Mouse (Mus musculus) ES-E14 (cell line): ENCODE data around the gene Ddc. TPM values are rescaled to one million over a fixed set of nuclear protein-coding genes. Genes with fewer than 3 reads are reported as not detected.

ENCODE experiments used
- DNase-seq: peaks from one replicate; pipeline ENCODE4 v3.0.0-alpha.2; 2013; ENCODE audit warnings: low read depth, low spot score
- H3K27ac ChIP-seq: 2 replicates; pipeline ENCODE4 v1.5.1; 2012; ENCODE audit warnings: low read depth, mild to moderate bottlenecking, low read length, moderate library complexity, mixed read lengths; ENCODE audit not compliant: poor library complexity, insufficient read depth, severe bottlenecking
- H3K36me3 ChIP-seq: 2 replicates; pipeline ENCODE4 v1.6.1; 2012; ENCODE audit warnings: mild to moderate bottlenecking, low read length, moderate library complexity, mixed read lengths; ENCODE audit not compliant: control insufficient read depth, poor library complexity, insufficient read depth, severe bottlenecking
- H3K4me1 ChIP-seq, 2 experiments: fragments of 150-350 bp in 1 of 2; sonication (generic) in 1 of 2; 2 replicates each; pipeline ENCODE4 v1.6.1; 2012; ENCODE audit warnings: low read length in 2 of 2, mild to moderate bottlenecking in 1 of 2, mixed read lengths in 1 of 2; ENCODE audit not compliant: control insufficient read depth in 2 of 2, insufficient read depth in 2 of 2, poor library complexity in 1 of 2
- H3K4me3 ChIP-seq, 2 experiments: fragments of 150-350 bp in 1 of 2; sonication (generic) in 1 of 2; 2 replicates each; pipeline ENCODE4 v1.5.1; 2012; ENCODE audit warnings: low read length in 2 of 2, low read depth in 1 of 2, mild to moderate bottlenecking in 1 of 2, mixed read lengths in 1 of 2; ENCODE audit not compliant: insufficient read depth in 1 of 2, poor library complexity in 1 of 2, severe bottlenecking in 1 of 2
- H3K9ac ChIP-seq: 2 replicates; pipeline ENCODE4 v1.6.1; 2012; ENCODE audit warnings: low read depth, mild to moderate bottlenecking, low read length, mixed read lengths; ENCODE audit not compliant: poor library complexity, insufficient read depth, severe bottlenecking
- H3K9me3 ChIP-seq: fragments of 150-350 bp; sonication (generic); 2 replicates; pipeline ENCODE4 v1.6.1; 2012; ENCODE audit warnings: low read depth, mild to moderate bottlenecking, low read length; ENCODE audit not compliant: control insufficient read depth, insufficient read depth
- CHD2 ChIP-seq: IDR thresholded peaks from 2 replicates; pipeline ENCODE4 v1.6.1; 2014; ENCODE audit warnings: mild to moderate bottlenecking, low read depth, low read length, inconsistent platforms
- HCFC1 ChIP-seq: IDR thresholded peaks from 2 replicates; pipeline ENCODE4 v1.6.1; 2012; ENCODE audit warnings: low read length, inconsistent platforms, borderline replicate concordance; ENCODE audit not compliant: insufficient read depth
- MAFK ChIP-seq: IDR thresholded peaks from 2 replicates; pipeline ENCODE4 v1.6.1; 2014; ENCODE audit warnings: mild to moderate bottlenecking, low read depth, low read length, inconsistent platforms; ENCODE audit not compliant: insufficient read depth
- ZC3H11A ChIP-seq: IDR thresholded peaks from 2 replicates; pipeline ENCODE4 v1.6.1; 2012; ENCODE audit warnings: low read depth, mild to moderate bottlenecking, inconsistent platforms, low read length, borderline replicate concordance
- ZNF384 ChIP-seq: IDR thresholded peaks from 2 replicates; pipeline ENCODE4 v1.6.1; 2012; ENCODE audit warnings: low read depth, low read length, inconsistent platforms
- in situ Hi-C, 2 experiments: fragments of 600-800 bp; cut with MboI; formaldehyde crosslinking; loops; one replicate each; pipeline ENCODE4 v1.15.1; 2025; ENCODE audit warnings: low sequenced_read_pairs in 2 of 2, inconsistent platforms in 1 of 2; ENCODE audit not compliant: unreplicated experiment in 2 of 2
- total RNA-seq: library from RNA; depleted of rRNA; stranded (reverse); fragments of 300-350 nt; gene quantifications from 2 replicates; pipeline ENCODE4 v1.2.3, GENCODE M21; 2012

Gene Ddc
- total RNA-seq, 1 experiment, result 29.1 TPM

DNA sequence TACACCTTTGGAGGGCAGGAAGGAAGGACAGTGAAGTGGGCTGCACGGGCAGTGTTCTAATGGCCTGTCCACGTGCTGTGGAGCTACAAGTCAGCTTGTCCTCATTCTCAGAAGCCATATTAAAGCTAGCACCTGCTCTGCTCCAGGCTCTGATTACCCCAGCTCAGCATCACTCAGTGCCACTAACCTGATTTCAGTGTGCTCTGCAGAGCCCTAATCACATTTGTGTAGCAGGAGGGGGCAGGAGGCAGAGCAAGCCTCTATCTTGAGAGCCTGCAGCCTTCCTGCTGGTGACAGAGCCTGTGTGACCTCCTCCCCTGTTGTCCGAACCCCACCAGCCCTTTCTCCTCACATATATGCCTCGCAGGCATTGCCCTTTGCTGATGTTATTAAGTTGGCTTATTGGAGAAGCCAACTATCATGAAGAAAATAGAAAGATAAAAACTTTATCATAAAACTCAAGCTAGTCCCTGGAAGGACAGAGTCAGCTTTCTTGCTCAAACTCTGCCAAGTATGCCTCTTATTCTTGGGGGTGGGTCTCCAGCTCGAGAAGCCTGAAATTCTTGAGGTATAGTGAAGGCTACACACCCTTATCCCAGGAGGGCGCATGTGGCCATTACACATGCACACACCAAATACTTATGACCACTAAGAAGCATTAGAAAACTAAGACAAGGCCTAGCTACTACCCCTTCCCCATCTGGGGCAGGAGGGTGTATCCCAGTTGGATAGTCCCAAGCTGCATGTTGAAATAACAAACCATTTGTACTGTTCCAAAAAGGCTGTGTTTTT is 47.3 kb downstream of the Ddc start:
- no peak overlapping the region for H3K4me3 ChIP-seq
- no peaks in the 10 kb centered on the region for H3K36me3 ChIP-seq
- no peak for DNase-seq
- no peaks in the 10 kb centered on the region for H3K9me3 ChIP-seq
- no peak overlapping the region for H3K27ac ChIP-seq
- in situ Hi-C loops, result no loop called here
- TF ChIP-seq HCFC1, result no peak
- peaks cover 3 to 7% of the 10 kb centered on the region in 2 experiments for H3K4me1 ChIP-seq
- no peak overlapping the region for H3K9ac ChIP-seq

DNA sequence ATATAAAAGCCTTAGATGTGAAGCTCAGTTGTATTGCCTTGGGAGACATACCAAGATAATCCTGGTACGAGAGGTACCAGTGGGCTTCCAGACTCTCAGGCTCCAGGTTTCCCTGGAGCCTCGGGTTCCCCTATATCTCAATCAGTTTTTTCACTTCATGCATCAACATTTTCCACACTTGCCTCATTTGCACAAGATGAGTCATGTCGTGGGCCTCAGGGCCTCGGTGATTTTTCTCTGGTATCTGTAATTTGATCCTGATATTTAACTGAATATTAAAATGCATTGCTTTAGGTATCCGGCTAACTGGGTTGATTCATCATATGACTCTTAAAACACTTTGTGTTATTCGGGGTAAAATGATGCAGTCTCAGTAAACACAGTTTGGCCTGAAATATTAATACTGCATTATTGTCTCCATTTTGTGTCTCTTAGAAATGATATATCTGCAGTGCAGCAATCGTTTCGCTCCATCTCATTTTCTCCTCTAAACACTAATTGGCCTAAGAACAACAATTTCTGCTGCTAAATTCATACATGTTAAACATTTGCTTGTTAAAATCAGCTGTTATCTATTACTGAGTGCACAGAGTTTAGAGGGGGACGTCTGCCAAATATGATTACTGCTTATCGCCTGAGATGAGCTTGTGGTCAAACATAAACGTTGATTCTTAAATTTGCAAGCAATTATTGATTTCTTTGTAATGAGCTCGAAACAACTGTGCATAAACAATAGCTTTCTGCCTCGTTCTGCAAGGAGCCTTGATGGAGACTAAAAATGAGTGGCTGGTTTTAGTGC is 48.2 kb downstream of the Ddc start:
- H3K4me3 ChIP-seq, result no peak overlapping the region
- no peak for TF ChIP-seq CHD2
- no peak for TF ChIP-seq ZC3H11A
- TF ChIP-seq HCFC1, result no peak
- no peak for TF ChIP-seq ZNF384
- TF ChIP-seq MAFK, result no peak
- peaks cover 3 to 4% of the 10 kb centered on the region in 2 experiments; a peak in 3 of 4 replicates for H3K4me1 ChIP-seq
- H3K27ac ChIP-seq, result no peak overlapping the region
- in situ Hi-C loops, result no loop called here
- H3K36me3 ChIP-seq, result no peaks in the 10 kb centered on the region
- no peak for DNase-seq
- no peaks in the 10 kb centered on the region for H3K9me3 ChIP-seq
- no peak overlapping the region for H3K9ac ChIP-seq

DNA sequence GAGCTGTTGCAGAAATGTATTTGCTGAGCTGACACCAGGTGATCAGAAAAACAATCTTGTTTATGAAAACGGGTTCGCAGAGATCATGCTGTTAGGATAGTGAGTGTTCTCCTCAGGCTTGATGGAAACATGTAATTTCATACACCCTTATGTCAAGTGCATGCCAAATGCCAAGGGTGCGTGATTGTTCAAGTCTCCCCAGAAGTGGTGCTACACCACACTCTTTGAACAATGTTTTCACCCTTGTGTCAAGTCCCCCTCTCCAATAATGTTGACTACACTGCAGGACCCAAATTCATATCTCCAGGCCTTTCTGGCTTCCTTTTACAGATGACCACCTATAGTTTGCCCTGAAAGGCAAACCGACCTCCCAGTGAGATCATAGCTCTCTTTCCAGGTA is 49.5 kb downstream of the Ddc start:
- Histone ChIP-seq H3K27ac (no peak overlapping the region), H3K4me1 (peaks cover 0 to 5% of the 10 kb centered on the region in 2 experiments; a peak in 1 of 4 replicates), H3K36me3 (no peaks in the 10 kb centered on the region), H3K9ac (no peak overlapping the region), H3K9me3 (no peaks in the 10 kb centered on the region), H3K4me3 (no peak overlapping the region)
- in situ Hi-C loops, result no loop called here
- DNase-seq, result no peak
- no peak for TF ChIP-seq ZC3H11A
- TF ChIP-seq ZNF384, result no peak
- no peak for TF ChIP-seq MAFK
- no peak for TF ChIP-seq CHD2
- no peak for TF ChIP-seq HCFC1

DNA sequence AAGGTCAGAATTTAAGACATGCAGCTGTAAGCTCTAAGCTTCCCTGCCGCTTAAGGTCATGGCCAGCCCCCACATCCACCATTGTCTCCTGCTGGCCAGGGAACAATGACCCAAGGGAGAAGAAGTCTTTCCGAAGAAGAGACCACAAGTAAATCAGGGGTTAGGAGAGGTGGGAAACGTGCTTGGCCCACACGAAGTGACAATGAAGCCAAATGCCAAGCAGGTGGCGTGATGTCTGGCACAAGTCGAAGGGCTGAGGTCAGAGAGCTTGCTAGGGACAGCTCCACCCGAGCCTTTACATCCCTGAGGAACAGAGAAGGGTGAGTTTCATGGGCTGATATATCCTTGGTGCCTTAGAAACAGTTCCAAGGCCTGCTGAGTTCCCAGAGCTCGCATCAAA is 52.9 kb downstream of the Ddc start:
- no peaks in the 10 kb centered on the region for H3K36me3 ChIP-seq
- TF ChIP-seq MAFK (no peak), HCFC1 (no peak), ZC3H11A (no peak), ZNF384 (no peak), CHD2 (no peak)
- no peak overlapping the region for H3K9ac ChIP-seq
- DNase-seq, result no peak
- no peak overlapping the region for H3K27ac ChIP-seq
- no peak overlapping the region for H3K4me3 ChIP-seq
- in situ Hi-C loops, result no loop called here
- H3K9me3 ChIP-seq, result no peaks in the 10 kb centered on the region
- H3K4me1 ChIP-seq, result peaks cover 0 to 5% of the 10 kb centered on the region in 2 experiments; a peak in 1 of 4 replicates
